Mouse (Mus musculus) left cerebral cortex, adult 18-20 months (tissue): Measurements from ENCODE around the gene Pknox1. TPM values are rescaled to one million over a fixed set of nuclear protein-coding genes. Genes with fewer than 3 reads are reported as not detected.
"Not testable (repeated sequence)": the region's sequence is repeated elsewhere in the genome, so short reads cannot be mapped to it uniquely, and the experiment has no call there.

Source experiments
- DNase-seq, 2 experiments: peaks; one replicate each; pipeline ENCODE4 v3.0.0; 2021 to 2022; ENCODE audit warnings: low spot score in 2 of 2, mixed read lengths in 1 of 2
- total RNA-seq, 2 experiments: library from RNA; stranded (reverse); gene quantifications; 2 replicates each; pipeline ENCODE4 v1.2.3; 2021

Pknox1 gene
- total RNA-seq, 2 experiments from 2014 or later, result 15.5 to 16.7 TPM

DNA sequence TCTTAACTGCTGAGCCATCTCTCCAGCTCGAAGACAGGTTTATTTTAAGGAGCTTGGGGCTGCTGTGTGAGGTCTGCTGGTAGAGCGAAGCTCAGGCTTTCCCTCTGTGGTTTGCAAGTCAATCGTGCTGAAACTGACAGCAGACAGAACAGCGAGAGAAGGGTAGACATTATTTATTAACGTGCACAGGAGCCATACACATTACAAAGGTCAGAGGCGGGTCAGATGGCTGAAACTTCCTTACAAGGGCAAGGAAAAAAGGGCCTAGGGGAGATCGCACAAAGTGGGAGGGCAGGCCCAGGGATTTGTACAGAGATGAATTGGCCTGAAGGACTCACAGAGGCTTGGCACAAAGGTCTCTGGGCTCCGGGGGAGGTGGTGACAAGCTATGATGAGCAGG lies 15.1 kb upstream of the Pknox1 start:
- DNase-seq, result no peak

DNA sequence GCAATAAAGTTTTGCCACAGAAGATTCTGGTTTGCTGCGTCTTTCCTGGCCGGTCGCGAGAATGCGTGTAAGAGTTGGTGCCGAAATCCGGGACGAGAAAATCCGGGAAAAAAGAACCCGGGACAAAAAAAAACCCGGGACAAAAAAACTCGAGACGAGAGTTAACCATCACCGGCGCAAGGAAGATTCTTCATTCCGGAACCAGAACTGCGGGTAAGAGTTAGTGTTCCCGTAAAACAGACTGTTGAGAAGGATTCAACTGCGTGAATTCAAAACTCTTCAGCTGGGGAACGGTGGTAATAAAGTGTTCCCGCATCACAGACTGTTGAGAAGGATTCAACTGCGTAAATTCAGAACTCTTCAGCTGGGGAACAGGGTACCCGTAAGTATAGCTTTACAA lies 11.9 kb upstream of the Pknox1 start:
- DNase-seq, result not testable (repeated sequence)

DNA sequence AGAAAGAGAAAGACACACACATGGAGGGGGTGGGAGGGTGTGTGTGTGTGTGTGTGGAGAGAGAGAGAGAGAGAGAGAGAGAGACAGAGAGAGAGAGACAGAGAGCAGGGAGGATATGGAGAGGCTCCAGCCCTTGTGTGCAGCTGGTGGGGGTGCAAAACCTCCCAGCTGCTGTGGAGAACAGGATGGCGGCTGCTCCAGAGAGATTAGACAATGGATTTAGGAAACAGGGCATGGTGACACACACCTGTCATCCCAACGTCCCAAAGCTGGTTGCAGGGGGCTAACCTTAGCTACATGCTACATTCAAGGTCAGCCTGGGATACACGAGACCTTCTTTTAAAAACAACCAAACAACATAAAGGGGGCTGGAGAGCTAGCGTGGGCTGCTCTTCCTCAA lies 8.3 kb upstream of the Pknox1 start:
- no peak for DNase-seq

DNA sequence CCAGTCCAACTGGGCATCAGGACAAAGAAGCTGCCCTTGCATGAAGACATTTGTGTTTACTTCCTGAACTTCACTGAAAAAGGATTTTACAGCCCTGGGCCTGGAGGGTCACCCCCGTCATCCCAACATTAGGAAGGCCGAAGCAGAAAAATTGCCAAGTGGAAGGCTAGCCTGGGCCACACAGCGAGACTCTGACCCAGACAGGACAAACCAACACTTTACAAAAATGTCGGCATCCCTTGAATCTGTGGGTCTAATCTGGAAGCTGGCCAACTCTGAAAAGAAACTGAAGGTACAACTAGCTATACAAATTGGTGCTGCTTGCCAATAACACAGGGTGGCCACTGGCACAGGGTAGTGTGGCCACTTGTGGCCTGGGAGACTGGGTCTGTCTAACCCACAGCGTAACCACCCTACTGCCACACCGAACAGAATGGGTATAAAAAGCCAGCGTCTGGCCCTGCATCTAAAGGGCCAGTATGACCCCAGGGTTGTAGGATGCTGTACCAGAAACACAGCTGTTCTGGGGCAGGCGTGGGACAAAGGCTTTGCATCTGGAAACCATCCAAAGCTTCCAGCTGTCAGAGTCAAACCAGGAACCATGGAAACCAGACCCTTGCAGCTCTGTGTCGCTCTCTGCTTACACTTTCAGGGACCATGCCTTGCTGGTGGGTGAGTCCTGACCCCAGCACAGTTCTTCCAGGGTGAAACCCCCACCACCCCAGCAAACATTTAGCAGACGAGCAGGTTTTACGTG lies 7.2 kb upstream of the Pknox1 start:
- no peak for DNase-seq

DNA sequence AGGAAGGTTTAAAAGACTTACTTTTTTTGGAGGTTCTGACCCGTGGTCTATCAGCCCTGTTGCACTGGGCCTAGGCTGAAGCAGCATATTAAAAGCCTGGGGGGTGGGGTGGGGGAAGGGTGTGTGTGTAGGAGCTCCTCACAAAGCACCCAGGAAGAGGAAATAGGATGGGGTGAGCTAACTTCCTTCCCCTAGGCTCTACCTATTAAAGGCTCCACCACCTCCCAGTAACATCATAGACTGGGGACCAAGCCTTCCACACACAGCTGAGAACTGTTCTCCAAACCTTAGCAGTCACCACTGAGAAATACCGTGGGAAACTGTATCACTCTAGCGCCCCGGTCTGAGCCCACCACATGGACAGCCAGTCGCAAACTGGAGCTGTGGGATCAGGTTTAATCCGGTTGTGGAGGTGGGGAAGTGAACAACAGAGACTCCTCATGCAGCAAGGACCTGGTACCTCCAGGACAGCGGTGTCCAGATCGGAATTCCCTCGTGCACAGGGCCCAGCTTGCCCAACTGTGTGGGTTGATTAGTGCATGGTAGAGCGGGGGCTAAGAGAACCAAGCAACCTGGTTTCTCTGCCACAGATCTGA lies 6.5 kb upstream of the Pknox1 start:
- no peak for DNase-seq

DNA sequence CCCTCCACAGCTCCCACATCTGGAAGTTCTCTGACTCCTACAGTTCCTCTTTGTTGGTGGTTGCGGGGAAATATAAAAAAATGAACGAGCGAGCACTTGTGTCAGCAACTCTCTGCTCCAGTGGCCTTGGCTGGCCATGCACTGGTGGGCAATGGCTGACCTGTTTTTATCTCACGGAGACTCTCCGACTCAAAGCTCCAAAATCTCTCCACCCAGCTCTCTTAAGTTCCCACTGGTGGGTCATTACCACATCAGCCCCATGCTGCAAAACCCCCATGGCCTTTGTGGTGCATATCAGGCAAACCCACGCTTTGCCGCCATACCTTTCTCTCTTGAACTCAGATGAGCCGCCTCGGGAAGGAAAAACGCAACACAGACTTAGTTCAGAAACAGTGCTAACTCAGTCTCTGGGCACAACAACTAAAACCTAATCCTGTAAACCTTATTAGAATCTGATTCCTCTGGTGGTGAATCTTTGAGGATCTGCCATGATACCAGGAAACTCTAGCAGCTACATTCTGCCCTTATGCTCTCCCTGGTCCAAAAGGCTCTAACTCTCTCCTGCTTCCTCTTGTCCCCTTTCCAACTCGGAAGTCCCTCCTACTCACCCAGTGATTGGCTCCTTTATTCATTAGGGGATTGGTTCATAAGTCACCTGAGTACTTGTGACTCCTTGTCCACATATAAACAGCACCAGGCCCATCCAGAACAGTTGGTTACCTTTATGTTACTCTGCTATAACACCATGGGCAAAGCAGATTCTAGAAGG lies 5.3 kb upstream of the Pknox1 start:
- no peak for DNase-seq

DNA sequence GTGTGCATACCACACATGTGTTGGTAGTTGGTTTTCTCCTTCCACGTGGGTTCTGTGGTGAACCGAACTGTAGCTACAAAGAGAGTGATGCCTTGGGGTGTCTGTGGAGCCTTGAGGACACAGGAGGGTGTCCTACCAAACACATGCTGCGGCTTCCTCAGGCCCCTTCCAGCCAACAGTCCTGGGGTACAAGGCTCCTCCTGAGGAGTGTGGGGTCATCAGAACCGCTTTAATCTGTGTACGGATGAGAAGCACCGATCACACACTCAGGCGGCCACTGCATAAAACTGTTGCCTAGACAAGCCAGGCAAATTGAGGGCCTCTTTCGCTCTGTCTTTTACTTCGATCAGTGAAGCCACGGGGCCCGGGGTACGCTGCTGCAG lies 911 bp upstream of the Pknox1 start:
- peak; percentile 27 to 34 for DNase-seq

DNA sequence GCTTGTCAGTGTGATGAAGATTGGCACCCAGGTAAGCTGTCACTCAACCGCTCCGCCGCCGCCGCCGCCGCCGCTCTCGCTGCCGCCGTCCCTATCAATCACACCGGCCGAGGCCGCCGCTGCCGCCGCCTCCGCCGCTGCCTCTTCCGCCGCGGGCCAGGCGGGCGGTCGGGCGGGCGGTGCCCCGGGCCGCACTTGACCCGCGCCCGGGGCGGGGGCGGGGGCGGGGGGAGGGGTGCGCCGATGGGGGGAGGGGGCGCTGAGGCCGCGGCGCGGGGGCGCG lies 265 bp downstream of the Pknox1 start:
- DNase-seq, result no peak

DNA sequence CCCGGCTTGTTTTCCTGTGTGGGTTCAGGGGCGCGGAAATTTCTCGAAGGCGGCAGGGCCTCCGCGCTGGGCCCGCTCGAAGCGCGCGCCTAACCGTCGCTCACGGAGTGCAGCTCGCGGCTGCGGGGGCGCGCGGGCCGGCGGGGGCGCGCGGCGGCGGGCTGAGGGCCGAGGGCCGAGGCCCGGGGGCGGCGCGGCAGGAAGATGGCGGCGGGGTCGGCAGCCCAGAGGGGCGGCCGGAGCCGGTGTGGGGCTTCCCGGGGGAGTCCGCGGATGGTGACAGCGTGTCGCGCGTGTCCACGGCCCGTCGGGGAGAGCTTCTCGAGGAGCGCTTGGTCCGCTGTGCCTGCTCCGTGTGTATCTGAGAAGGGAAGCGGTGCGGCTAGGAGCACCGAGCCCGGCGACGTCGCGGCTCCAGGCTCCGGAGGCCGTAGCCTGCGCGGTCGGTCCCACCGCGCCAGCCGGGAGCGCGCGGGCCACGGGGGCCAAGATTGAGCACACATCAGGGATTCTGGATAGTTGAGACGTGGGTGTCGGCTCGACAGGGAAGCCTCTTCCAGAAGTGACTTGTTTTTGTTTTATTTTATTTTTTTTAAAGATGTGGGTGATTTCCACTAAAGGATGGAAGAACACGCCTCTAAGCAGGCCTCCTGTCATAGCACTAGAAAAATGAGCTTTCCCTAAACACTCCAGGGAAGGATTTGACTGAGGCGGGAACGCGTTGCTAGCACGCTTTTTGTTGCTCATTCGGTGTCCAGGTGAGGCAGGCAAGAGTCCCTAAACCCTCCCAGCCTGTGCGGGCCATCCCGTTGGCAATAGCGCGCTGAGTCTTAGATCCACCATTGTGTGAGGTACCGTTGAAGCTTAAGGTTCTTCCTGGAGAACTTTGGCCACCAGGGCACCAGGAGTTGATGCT lies 865 bp downstream of the Pknox1 start:
- peak; percentile 48 to 63 for DNase-seq

DNA sequence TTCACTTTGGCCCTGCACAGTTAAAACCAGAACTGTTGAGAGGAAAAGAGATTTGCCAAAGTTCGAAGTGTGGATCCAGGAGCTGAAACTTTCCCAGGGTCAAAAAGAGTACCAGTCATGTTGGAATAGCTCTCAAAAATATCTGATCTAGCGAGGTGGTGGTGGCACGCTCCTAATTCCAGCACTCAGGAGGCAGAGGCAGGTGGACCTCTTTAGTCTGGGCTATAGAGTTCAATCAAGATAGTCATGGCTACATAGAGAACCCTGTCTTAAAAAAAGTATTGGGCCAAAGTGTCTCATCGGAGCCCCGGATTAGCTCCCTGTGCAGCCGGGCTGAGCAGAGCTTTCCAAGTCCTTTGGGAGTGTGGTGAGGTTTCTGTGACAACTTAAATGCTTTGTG lies 1.7 kb downstream of the Pknox1 start:
- no peak for DNase-seq

DNA sequence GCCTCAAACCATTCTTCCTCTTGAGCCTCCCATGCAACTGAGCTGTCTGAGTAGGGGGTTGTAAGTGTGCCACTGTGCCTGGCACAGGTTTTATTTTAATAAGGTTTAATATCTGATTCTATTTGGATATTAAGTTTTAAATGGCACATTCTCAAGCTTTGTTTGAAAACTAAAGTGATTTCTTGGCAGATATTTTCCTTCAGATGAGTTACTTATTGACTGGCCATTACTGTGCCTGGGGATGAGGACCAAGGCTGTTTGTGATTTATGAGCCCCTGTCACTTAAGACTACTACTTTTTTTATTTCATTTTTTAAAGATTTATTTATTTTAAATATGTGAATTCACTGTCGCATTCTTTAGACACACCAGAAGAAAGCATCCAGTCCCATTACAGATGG lies 5.2 kb downstream of the Pknox1 start:
- no peak for DNase-seq

DNA sequence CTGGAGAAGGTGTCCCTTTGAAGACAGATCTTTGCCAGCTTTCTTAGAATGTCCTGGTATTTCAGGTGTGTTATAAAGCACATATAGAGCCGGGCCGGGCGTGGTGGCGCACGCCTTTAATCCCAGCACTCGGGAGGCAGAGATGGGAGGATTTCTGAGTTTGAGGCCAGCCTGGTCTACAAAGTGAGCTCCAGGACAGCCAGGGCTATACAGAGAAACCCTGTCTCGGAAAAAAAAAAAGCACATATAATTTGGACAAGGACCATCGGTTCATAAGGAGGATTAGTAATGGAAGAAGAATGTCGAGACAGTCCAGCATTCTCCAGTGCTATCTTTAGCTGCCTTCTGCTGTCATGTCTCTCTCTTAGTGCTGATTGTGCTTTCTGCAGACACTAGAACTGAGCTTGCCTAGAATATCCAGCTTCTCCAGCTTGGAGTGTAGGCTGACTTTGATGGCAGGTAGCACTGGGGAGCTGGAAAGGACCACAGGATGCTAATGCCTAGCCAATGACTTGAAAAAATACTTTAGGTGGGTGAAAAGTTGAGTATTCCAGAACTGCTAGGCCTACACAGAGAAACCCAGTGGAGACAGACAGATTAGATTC lies 5.9 kb downstream of the Pknox1 start:
- DNase-seq, result peak; percentile 33 to 37

DNA sequence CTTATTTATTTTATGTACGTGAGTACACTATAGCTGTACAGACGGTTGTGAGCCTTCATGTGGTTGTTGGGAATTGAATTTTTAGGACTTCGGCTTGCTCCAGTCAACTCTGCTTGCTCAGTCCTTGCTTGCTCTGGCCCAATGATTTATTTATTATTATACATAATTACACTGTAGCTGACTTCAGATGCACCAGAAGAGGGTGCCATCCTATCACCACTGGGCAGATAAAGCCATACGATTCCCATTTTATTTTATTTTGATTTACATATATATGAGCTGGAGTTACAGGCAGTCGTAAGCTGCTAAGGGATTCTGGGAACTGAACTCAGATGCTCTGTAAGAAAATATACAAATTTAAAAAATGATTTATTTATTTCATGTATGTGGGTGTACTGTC lies 7.2 kb downstream of the Pknox1 start:
- no peak for DNase-seq

DNA sequence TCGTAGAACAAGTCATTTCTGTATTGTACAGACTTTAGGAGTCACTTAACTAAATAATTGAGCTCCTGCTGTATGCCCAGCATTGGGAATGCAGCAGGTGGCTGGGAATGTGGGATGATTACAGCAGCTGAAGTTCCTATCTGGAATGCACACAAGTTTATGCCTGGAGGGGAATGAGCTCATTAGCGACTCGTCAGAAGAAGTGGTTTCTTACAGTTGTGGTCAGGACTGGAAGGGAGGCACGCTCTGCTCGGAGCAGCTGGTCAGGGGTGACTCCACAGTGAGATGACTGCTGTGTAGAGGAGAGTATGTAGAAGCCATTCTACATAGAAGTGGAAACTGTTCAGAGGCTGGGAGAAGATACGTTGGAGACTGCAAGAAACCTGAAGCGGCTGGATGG lies 10.1 kb downstream of the Pknox1 start:
- DNase-seq, result no peak

DNA sequence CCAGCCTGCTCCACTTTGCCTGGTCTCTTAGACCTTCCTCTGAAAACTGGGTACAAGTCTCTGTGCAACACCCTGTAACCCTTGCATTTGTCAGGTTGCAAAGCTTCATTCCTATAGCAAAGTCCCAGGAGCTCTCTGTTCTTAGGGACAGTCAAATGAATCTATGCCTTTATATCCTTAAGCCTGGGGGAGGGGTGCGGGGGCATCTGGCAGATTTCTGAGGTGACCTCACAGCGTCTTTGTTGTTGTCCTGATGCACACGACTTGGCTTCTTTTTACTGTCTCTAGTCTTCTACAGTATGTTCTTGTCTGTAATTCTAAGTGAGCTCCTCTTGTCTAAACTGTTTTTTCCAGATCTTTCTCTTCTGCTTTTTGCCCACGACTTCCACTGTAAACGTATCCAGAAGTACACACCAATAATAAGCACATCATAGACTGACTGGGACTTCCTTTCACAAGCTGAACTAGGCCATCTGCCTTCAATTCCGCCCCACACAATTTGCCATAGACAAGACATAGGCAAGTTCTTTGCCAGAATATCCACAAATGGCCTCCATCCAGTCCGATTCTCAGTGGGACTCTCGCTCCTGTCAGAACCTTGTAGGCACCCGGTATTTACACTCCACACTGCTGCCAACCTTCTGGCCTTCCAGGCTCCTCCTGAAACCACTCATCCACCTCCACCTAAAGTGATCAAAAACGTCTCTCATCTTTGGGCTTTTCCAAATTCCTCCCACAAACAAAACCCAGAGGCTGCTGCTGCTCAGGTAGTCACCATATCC lies 12.1 kb downstream of the Pknox1 start:
- DNase-seq, result no peak

DNA sequence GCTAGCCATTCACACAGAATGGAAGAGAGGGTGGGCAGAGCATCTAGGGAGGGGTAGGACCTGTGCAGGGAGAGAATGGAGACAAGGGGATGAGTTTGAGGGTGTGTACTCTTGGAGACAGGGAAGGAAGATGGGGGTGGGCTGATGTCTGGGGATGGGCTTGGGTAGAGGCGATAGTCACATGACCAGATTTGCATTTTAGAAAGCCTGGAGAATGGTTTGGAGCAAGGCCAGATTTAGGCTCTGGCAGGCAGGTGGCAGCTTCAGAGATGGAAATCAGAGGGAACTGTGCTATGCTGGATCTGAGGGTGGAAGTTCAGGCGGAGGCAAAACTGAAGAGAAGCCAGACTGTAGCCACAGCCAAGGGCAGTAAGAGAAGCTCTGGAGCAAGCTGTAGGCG lies 15.8 kb downstream of the Pknox1 start:
- DNase-seq, result peak in 1 of 2 experiments; percentile 35

DNA sequence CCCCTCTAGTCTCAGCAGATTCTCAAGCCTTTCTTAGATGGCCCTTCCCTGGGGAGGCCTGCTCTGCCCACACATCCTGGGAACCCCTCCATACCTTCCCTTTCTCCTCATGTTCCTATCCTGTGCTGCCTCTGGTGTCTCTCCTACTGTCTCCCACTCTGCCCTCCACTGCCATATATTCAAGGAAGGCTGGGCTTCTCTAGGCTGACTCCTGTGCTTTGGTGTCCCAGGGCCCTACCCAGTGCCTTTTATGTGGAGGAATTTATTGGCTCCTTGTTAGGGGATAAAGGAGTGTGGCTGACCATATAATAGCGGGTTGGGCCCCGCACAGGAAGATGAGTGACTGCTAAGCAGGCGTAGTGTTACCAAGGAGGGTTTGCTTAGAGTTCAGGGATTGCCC lies 18.7 kb downstream of the Pknox1 start:
- no peak for DNase-seq

DNA sequence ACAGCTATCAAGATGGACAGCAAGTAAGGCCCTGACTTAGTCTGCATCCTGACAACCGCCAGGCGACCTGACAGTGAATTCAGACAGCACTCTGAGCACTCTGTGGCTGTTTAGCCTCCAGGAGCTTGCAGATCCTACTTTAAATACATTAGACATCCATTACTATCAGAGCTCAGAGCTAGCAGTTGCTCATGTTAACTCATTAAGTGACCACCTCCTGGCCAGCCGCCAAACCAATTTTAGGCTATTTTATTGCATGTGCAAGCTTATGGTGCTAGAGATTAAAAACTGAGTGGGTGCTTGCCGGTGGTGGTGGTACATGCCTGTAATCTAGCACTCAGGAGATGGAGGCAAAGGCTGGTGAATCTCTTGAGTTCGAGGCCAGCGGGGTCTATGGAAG lies 19.2 kb downstream of the Pknox1 start:
- DNase-seq, result no peak

DNA sequence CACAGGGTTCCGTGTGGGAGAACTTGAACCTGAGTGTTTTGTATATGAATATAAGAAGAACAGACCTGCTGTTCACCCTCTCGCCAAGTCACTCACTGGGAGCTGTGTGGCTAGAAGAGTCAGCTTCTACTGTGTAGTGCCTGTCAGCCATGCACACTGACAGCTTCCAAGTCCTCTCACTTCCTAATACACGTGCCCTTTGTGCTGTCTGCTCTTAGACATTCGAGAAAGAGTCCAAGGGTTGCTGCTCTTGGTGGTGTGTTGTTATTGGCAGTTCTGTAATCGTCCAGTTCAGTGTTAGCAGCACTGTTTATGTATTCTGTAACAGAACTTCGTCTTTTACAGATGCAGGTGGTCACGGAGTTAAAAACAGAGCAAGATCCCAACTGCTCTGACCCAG lies 23.6 kb downstream of the Pknox1 start:
- no peak for DNase-seq

DNA sequence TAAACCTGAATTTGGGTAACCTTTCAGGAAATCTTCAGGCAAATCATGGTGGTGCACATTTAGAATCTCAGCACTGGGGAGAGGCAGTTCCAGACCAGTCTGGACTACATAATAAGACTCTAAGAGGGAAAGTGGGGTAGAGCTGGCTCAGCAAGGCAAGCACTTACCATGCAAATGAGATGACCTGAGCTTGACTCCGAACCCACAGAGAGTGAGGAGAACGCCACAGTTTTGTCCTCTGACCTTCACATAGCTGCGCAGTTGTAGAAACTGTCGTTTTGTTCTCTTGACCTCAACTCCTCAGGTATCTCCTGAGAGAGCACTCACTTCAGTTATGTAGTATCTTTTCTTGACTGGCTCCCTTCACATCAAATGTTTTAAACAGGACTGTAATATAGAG lies 24.2 kb downstream of the Pknox1 start:
- DNase-seq, result no peak
